Mouse (Mus musculus): ENCODE measurements at regions not wholly inside any gene's neighbourhood (a gene's known extent, or its start where the extent isn't known, plus 50 kb on each side); places are given as distances from the start of the nearest gene placed in this dataset.
"Not testable (repeated sequence)": the region's sequence is repeated elsewhere in the genome, so short reads cannot be mapped to it uniquely, and the experiment has no call there.

DNA sequence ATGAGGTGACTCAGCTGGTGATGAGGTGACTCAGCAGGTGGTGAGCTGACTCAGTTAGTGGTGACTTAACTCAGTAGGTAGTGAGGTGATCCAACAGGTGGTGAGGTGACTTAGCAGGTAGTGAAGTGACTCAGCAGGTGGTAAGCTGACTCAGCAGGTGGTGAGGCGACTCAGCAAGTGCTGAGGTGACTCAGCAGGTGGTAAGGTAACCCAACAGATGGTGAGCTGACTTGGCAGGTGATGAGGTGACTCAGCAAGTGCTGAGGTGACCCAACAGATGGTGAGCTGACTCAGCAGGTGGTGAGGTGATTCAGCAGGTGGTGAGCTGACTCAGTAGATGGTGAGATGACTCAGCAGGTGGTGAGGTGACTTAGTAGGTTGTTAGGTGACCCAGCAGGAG lies 103.7 kb upstream of the Pou3f3 start:
- H3K36me3 ChIP-seq: no peaks in the 10 kb centered on the region
- no peak overlapping the region for H3K4me2 ChIP-seq
- 48% methylated on average over 1 of the region's 1 CpGs for WGBS
- H3K4me1 ChIP-seq: no peaks in the 10 kb centered on the region
- 0 out of 2 replicates have a peak, but pooled peaks cover 11% of the 10 kb centered on the region for H3K27me3 ChIP-seq (replicated peaks)
- H3K9me3 ChIP-seq: no peaks in the 10 kb centered on the region
- no peak for ATAC-seq (ENCODE audit: extremely low read depth, insufficient number of reproducible peaks, low FRiP score, low TSS enrichment)
- no peak overlapping the region for H3K27ac ChIP-seq (replicated peaks)
- H3K9ac ChIP-seq: no peak overlapping the region
- H3K4me3 ChIP-seq: no peak overlapping the region

DNA sequence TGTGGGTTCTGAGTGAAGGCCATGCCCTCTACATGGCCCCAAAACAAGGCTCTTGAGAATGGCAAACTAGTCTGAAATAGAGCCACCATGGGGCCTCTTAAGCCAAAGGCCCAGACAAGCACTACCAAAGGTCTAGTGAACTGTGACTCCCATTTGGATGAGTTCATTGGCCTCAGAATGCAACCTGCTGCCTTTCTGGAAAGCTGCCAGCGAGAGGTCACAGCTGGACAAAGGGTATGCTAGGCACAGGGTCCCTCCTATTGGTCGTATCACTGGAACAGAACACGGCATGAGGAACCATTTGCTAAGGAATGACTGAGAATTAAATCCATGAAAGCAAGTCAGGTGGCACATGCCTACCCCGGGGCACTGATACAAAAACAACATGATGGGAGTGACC lies 98.5 kb upstream of the Pou3f3 start:
- no peaks in the 10 kb centered on the region for H3K4me1 ChIP-seq
- H3K9me3 ChIP-seq: no peaks in the 10 kb centered on the region
- no peak overlapping the region for H3K4me3 ChIP-seq
- H3K4me2 ChIP-seq: no peak overlapping the region
- H3K27me3 ChIP-seq (replicated peaks): no peaks in the 10 kb centered on the region
- no peak overlapping the region for H3K27ac ChIP-seq (replicated peaks)
- no peak for ATAC-seq (ENCODE audit: extremely low read depth, insufficient number of reproducible peaks, low FRiP score, low TSS enrichment)
- WGBS: 68% methylated on average over 4 of the region's 4 CpGs
- no peaks in the 10 kb centered on the region for H3K36me3 ChIP-seq
- H3K9ac ChIP-seq: no peak overlapping the region

DNA sequence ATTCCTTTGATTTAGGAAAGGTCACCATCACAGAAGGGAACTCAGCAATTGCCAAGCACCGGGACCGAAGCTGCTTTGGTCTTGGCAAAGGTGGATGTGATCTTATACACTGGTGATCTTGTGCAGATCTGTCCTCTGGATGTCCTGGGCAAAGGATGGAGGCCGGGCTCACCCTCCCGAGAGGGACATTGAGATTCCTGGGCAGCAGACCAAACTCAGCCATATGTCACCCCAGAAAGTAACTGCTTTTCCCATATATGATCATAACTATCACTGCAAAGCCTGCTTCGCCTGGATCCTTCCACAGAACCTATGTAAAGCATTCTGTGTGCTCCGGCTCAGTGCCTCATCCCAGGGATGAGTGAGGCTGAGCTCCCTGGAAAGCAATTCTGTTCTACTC lies 96.3 kb upstream of the Pou3f3 start:
- Histone ChIP-seq H3K27ac (replicated peaks) (no peak overlapping the region), H3K36me3 (no peaks in the 10 kb centered on the region), H3K27me3 (replicated peaks) (no peaks in the 10 kb centered on the region; the same call in 1 of the 2 replicates), H3K4me2 (no peak overlapping the region), H3K4me3 (no peak overlapping the region), H3K4me1 (no peaks in the 10 kb centered on the region), H3K9me3 (no peaks in the 10 kb centered on the region), H3K9ac (no peak overlapping the region)
- ATAC-seq (ENCODE audit: extremely low read depth, insufficient number of reproducible peaks, low FRiP score, low TSS enrichment): no peak
- 78% methylated on average over 6 of the region's 6 CpGs for WGBS

- H3K27me3 ChIP-seq (replicated peaks): no peaks in the 10 kb centered on the region; the same call in none of the 2 replicates
- WGBS: 81% methylated on average over 7 of the region's 7 CpGs
- H3K4me3 ChIP-seq: no peak overlapping the region
- H3K4me2 ChIP-seq: no peak overlapping the region
- H3K4me1 ChIP-seq: no peaks in the 10 kb centered on the region
- no peaks in the 10 kb centered on the region for H3K9me3 ChIP-seq
- H3K9ac ChIP-seq: no peak overlapping the region
- no peak for ATAC-seq (ENCODE audit: extremely low read depth, insufficient number of reproducible peaks, low FRiP score, low TSS enrichment)
- H3K36me3 ChIP-seq: no peaks in the 10 kb centered on the region
- H3K27ac ChIP-seq (replicated peaks): no peak overlapping the region
Observed at GRCm38 (mm10) chr1:42606251-42606650, 89.3 kb upstream of the Pou3f3 start.

- H3K9ac ChIP-seq; H3K27me3 ChIP-seq (replicated peaks); H3K4me1 ChIP-seq; H3K4me3 ChIP-seq; H3K4me2 ChIP-seq; H3K36me3 ChIP-seq; ATAC-seq (ENCODE audit: extremely low read depth, insufficient number of reproducible peaks, low FRiP score, low TSS enrichment); H3K27ac ChIP-seq (replicated peaks); H3K9me3 ChIP-seq: not testable (repeated sequence)
- 80% methylated on average over 4 of the region's 4 CpGs for WGBS
Observed at GRCm38 (mm10) chr1:42607466-42608043, 88.0 kb upstream of the Pou3f3 start.

DNA sequence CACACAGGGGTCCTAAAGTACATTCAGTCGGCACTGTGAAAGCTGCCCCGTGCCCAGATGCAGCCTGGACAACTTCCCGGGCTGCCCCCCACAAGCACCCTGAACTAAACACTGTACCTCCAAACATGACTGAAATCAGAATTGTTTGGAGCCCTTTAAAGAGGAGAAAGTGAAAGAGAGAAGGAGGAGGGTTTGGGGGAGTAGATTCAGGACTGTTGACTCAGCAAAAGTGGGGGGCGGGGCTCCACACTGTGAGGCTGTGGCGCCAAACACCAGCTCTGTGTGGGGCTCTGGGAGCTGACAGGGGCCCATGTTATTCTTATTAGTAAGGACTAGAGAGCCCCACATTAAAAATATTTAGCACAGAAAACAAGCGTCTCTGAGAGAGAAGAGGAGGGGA lies 71.8 kb upstream of the Pou3f3 start:
- 0 out of 2 replicates have a peak, but pooled peaks cover 3% of the 10 kb centered on the region for H3K9me3 ChIP-seq
- H3K27me3 ChIP-seq (replicated peaks): peaks cover 12% of the 10 kb centered on the region; the same call in 1 of the 2 replicates
- H3K36me3 ChIP-seq: no peaks in the 10 kb centered on the region
- H3K4me1 ChIP-seq: no peaks in the 10 kb centered on the region
- no peak overlapping the region for H3K4me2 ChIP-seq
- no peak overlapping the region for H3K27ac ChIP-seq (replicated peaks)
- ATAC-seq (ENCODE audit: extremely low read depth, insufficient number of reproducible peaks, low FRiP score, low TSS enrichment): no peak
- WGBS: 70% methylated on average over 6 of the region's 6 CpGs
- H3K4me3 ChIP-seq: no peak overlapping the region
- no peak overlapping the region for H3K9ac ChIP-seq

DNA sequence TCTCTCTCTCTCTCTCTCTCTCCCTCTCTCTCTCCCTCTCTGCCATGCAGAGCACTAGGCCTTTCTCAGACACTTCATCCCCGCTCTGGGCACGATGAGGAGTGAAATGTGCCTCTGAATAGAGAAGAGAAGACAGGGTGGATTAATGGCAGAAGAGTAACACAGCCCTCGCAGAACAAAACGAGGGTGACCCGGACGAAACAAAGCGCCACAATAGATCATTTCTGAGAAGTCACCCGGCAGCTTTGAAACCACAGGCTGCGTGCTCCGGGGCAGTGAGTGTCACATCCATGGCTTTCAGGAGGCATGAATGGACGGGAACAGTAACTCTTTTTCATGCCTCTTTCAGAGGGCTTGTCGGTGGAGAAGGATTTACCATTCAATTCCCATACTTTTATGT lies 66.8 kb upstream of the Pou3f3 start:
- H3K4me1 ChIP-seq: peaks cover 14% of the 10 kb centered on the region
- H3K27ac ChIP-seq (replicated peaks): no peak overlapping the region
- ATAC-seq (ENCODE audit: extremely low read depth, insufficient number of reproducible peaks, low FRiP score, low TSS enrichment): no peak
- no peak overlapping the region for H3K9ac ChIP-seq
- no peaks in the 10 kb centered on the region for H3K36me3 ChIP-seq
- H3K4me3 ChIP-seq: no peak overlapping the region
- H3K4me2 ChIP-seq: no peak overlapping the region
- H3K9me3 ChIP-seq: no peaks in the 10 kb centered on the region
- H3K27me3 ChIP-seq (replicated peaks): peaks cover 12% of the 10 kb centered on the region; the same call in 1 of the 2 replicates
- 64% methylated on average over 12 of the region's 12 CpGs for WGBS

DNA sequence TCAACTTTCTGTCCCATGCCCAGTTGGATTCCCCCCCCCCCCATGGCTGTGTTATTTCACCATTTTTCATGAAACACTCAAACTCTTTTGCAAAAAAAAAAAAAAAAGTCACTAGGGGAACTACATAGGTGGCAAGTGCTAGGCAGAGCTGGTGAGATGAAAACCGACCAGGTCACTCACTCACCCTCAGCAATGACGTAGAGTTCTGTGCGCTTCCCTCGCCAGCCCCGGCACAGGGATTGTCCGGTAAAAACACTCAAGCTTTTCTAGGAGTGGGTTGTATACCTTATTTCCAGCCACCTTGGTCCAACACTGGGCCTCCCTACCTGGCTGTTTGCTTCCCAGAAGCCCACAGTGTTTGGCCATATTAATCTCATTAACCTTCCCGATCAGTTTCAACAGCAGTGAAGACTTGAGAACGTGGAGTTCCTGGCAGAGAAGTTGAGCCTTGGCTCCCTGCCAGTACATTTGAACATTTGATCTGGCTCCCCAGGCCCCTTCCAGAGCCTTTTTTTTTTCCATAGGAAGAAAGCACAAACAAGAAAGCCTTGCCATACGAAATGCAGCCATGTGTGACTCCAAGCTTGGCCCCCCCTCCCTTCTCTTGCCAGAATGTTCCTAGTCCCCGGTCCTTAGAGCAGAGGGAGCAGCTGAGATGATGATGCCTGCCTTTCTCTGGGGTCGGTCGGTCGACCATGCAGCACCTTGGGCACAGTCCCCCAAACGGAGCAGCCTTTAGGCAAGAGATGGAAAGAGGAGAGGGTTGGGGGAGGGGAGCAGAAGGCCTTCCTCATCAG lies 65.9 kb upstream of the Pou3f3 start:
- 38% methylated on average over 14 of the region's 14 CpGs for WGBS
- Histone ChIP-seq H3K4me2 (peak overlapping the region; percentile 55), H3K4me3 (no peak overlapping the region), H3K9me3 (no peaks in the 10 kb centered on the region), H3K27me3 (replicated peaks) (peaks cover 12% of the 10 kb centered on the region; the same call in 1 of the 2 replicates), H3K9ac (0 out of 2 replicates have a peak overlapping the region, but pooled peaks have one; percentile 24), H3K4me1 (peaks cover 14% of the 10 kb centered on the region), H3K36me3 (no peaks in the 10 kb centered on the region), H3K27ac (replicated peaks) (no peak overlapping the region)
- no peak for ATAC-seq (ENCODE audit: extremely low read depth, insufficient number of reproducible peaks, low FRiP score, low TSS enrichment)

- no peaks in the 10 kb centered on the region for H3K36me3 ChIP-seq
- peaks cover 12% of the 10 kb centered on the region; the same call in 1 of the 2 replicates for H3K27me3 ChIP-seq (replicated peaks)
- H3K9me3 ChIP-seq: no peaks in the 10 kb centered on the region
- no peak overlapping the region for H3K4me3 ChIP-seq
- no peak overlapping the region; the same call in 1 of the 2 replicates for H3K27ac ChIP-seq (replicated peaks)
- H3K9ac ChIP-seq: no peak overlapping the region
- H3K4me1 ChIP-seq: peaks cover 14% of the 10 kb centered on the region
- no peak for ATAC-seq (ENCODE audit: extremely low read depth, insufficient number of reproducible peaks, low FRiP score, low TSS enrichment)
- H3K4me2 ChIP-seq: no peak overlapping the region
Observed at GRCm38 (mm10) chr1:42632286-42632685, 63.3 kb upstream of the Pou3f3 start.

DNA sequence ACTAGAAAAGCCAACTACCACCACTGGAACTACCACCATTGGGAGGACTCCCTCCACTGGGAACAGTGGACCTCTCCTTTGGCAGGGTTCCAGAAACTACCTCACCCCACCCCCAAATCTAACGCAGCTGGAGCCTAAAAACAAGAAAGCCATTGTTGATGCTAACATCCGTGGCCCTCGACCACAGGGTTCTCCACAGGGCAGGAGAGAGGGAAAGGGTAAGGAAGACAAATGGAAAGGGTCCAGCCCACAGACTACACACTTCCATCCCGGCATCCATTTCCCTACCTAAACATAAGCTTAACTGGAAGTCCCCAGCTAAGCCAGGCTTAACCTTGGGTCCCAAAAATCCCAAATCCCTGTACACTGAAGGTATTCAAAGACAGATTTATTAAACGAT lies 59.0 kb upstream of the Pou3f3 start:
- Histone ChIP-seq H3K9ac (no peak overlapping the region), H3K27ac (replicated peaks) (no peak overlapping the region), H3K4me3 (no peak overlapping the region), H3K4me2 (no peak overlapping the region), H3K9me3 (no peaks in the 10 kb centered on the region), H3K27me3 (replicated peaks) (no peaks in the 10 kb centered on the region), H3K4me1 (peaks cover 6% of the 10 kb centered on the region; the same call in 1 of the 2 replicates), H3K36me3 (no peaks in the 10 kb centered on the region)
- ATAC-seq (ENCODE audit: extremely low read depth, insufficient number of reproducible peaks, low FRiP score, low TSS enrichment): no peak
- 70% methylated on average over 5 of the region's 5 CpGs for WGBS
